Mouse (Mus musculus): ENCODE data around the gene D1Pas1. TPM values are rescaled to one million over a fixed set of nuclear protein-coding genes. Genes with fewer than 3 reads are reported as not detected.

The D1Pas1 gene
- polyA plus RNA-seq, 1 experiment from 2014 or later, result not detected

DNA sequence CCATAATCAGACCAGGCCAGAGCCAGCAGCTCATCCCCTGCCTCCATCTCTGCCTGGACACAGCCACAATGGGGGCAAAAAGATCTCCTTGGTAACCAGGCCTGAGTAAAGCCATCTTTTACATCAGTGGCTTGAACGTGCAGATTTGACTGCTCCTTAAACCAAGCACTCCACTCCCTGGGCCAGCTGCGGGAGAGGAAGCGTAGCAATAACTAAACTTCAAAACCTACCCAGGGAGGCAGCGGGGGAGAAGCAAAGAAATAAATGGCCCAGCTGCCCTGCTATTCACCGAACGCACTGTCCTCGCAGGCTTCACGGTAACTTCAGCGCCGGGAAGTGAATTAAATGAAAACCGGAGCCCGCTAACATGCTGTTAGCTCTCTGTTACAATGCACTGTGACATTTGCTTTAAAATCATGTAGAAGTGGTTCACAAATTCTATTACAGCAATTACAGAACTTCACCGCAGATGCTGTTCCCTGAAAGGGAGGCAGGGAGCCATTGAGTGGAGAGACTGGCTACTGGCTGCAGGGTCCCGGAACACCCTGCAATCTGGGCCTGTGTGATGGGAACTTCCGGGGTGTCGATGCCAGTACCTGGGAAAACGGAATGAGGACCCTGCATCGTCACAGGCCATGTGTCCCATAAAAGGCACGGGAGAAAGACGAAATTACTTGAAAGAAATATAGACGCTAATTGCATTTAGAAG is 30.5 kb downstream of the D1Pas1 start:
- Histone ChIP-seq H3K27ac (ENCODE audit: low read depth, low read length) (no peak overlapping the region), H3K4me1 (ENCODE audit: control insufficient read depth, insufficient read depth, low read length) (no peaks in the 10 kb centered on the region), H3K4me2 (replicated peaks; ENCODE audit: low read depth, low read length) (no peak overlapping the region), H3K4me3 (ENCODE audit: low read length) (no peak overlapping the region), H3K9ac (ENCODE audit: low read depth, low read length) (no peak overlapping the region), H3K36me3 (ENCODE audit: control insufficient read depth, insufficient read depth, low read length) (no peaks in the 10 kb centered on the region), H3K27me3 (ENCODE audit: control insufficient read depth, insufficient read depth, low read length) (no peaks in the 10 kb centered on the region), H3K9me3 (ENCODE audit: control insufficient read depth, low read length) (peaks cover 4% of the 10 kb centered on the region; the same call in 1 of the 2 replicates)
- WGBS, result 90% methylated on average over 21 of the region's 21 CpGs
- no peak for ATAC-seq (ENCODE audit: low FRiP score, low TSS enrichment)

DNA sequence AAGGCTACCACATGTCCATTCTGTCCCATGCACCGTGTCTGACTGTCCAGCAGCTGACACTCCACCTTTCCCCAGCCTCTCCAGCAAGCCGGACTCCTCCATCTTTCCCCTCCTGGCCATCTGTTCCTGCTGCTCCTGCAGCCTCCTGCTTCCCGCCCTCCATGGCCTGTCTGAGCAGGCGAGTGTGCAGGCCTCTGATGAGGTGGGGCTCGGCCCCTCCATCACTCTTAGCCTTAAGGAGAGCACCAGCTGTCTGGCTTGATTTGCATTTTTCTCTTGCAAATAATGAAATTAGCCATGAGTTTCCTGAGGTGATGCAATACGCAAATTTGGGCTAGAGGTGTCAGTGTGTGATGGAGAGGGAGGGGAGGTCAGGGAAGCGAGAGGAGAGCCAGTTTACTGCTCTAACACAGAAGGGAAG is 36.2 kb downstream of the D1Pas1 start:
- Histone ChIP-seq H3K9me3 (ENCODE audit: control insufficient read depth, low read length) (0 out of 2 replicates have a peak, but pooled peaks cover 3% of the 10 kb centered on the region), H3K27me3 (ENCODE audit: control insufficient read depth, insufficient read depth, low read length) (no peaks in the 10 kb centered on the region), H3K4me3 (ENCODE audit: low read length) (no peak overlapping the region), H3K9ac (ENCODE audit: low read depth, low read length) (no peak overlapping the region), H3K4me2 (replicated peaks; ENCODE audit: low read depth, low read length) (no peak overlapping the region), H3K36me3 (ENCODE audit: control insufficient read depth, insufficient read depth, low read length) (no peaks in the 10 kb centered on the region), H3K27ac (ENCODE audit: low read depth, low read length) (no peak overlapping the region), H3K4me1 (ENCODE audit: control insufficient read depth, insufficient read depth, low read length) (no peaks in the 10 kb centered on the region)
- no peak for ATAC-seq (ENCODE audit: low FRiP score, low TSS enrichment)
- 41% methylated on average over 7 of the region's 7 CpGs for WGBS

DNA sequence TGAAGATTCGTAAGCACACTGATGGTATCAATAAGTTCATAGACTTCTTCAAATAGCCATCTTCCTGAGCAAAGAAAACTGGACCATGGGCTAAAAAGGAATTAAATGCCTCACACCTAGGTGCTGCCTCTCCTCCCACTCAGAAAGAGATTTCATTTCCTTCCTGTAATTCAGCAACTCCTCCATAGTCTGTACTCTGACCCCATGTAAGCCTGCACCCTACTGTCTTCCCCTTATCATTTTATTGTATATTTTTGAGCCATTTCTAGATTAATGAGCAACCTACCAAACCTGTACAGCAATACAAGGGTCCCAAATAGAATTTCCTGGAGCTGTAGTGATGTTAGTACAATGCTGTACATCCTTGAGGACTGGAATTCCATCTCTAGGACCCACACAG is 37.1 kb downstream of the D1Pas1 start:
- H3K9ac ChIP-seq (ENCODE audit: low read depth, low read length), result no peak overlapping the region
- H3K4me2 ChIP-seq (replicated peaks; ENCODE audit: low read depth, low read length), result no peak overlapping the region
- WGBS, result 100% methylated on average over 1 of the region's 1 CpGs
- H3K27me3 ChIP-seq (ENCODE audit: control insufficient read depth, insufficient read depth, low read length), result no peaks in the 10 kb centered on the region
- H3K27ac ChIP-seq (ENCODE audit: low read depth, low read length), result no peak overlapping the region
- ATAC-seq (ENCODE audit: low FRiP score, low TSS enrichment), result no peak
- 0 out of 2 replicates have a peak, but pooled peaks cover 3% of the 10 kb centered on the region for H3K9me3 ChIP-seq (ENCODE audit: control insufficient read depth, low read length)
- H3K4me1 ChIP-seq (ENCODE audit: control insufficient read depth, insufficient read depth, low read length), result no peaks in the 10 kb centered on the region
- H3K4me3 ChIP-seq (ENCODE audit: low read length), result no peak overlapping the region
- no peaks in the 10 kb centered on the region for H3K36me3 ChIP-seq (ENCODE audit: control insufficient read depth, insufficient read depth, low read length)

DNA sequence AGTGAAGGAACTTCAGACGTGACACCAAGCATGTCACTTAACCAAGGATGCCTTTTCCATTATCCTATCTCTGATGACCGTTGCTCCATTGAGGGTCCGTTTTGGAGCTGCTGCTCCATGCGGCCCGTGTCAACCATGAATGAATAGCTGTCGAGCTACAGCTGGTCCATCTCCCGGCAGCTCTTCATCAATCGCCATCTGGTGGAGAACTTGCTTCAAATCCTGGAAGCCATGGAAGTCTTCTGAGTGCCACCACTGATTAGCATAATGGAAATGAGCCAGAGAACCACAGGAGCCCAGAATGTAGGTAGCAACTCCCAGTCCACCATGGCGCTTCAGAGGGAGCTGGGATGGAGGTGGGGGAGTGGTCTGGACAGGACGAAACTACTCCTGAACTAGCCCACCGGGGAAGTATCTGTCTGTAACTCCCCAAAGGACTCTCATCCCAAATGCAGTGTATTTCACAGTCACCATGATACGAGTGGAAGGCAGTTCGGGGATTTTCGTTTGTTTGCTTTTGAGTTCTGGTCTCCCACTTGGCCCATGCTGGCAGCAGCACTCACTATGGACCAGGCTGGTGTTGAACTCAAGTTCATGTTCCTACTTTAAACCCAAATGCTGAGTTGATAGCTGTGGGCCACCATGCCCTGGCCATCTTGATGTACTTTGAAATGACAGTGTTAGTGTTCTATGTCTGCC is 39.2 kb downstream of the D1Pas1 start:
- no peaks in the 10 kb centered on the region for H3K36me3 ChIP-seq (ENCODE audit: control insufficient read depth, insufficient read depth, low read length)
- no peaks in the 10 kb centered on the region for H3K4me1 ChIP-seq (ENCODE audit: control insufficient read depth, insufficient read depth, low read length)
- no peak for ATAC-seq (ENCODE audit: low FRiP score, low TSS enrichment)
- H3K9ac ChIP-seq (ENCODE audit: low read depth, low read length), result no peak overlapping the region
- H3K9me3 ChIP-seq (ENCODE audit: control insufficient read depth, low read length), result 0 out of 2 replicates have a peak, but pooled peaks cover under 1% of the 10 kb centered on the region
- H3K27me3 ChIP-seq (ENCODE audit: control insufficient read depth, insufficient read depth, low read length), result no peaks in the 10 kb centered on the region
- no peak overlapping the region for H3K4me3 ChIP-seq (ENCODE audit: low read length)
- no peak overlapping the region for H3K27ac ChIP-seq (ENCODE audit: low read depth, low read length)
- H3K4me2 ChIP-seq (replicated peaks; ENCODE audit: low read depth, low read length), result no peak overlapping the region
- WGBS, result 83% methylated on average over 14 of the region's 14 CpGs

DNA sequence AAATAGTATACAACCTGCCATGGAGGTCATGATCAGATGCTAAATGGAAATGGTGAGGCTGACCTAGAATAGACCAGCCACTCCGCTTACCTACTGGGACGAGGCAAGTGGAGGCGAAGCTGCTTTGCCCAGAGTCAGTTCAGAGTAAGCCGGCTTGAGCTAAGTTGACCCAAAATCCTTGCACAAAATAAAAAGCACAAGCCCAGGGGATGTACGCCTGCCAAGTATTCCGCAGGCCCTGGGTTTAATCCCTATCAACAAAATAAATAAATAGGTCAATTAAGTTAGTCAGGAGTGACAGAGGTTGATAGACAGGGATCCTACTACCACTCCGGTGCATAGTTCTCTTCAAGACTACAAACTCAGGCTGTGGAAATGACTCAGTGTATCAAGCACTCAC is 41.0 kb downstream of the D1Pas1 start:
- no peaks in the 10 kb centered on the region for H3K9me3 ChIP-seq (ENCODE audit: control insufficient read depth, low read length)
- H3K4me2 ChIP-seq (replicated peaks; ENCODE audit: low read depth, low read length), result no peak overlapping the region
- H3K4me3 ChIP-seq (ENCODE audit: low read length), result no peak overlapping the region
- no peak overlapping the region for H3K27ac ChIP-seq (ENCODE audit: low read depth, low read length)
- H3K9ac ChIP-seq (ENCODE audit: low read depth, low read length), result no peak overlapping the region
- H3K36me3 ChIP-seq (ENCODE audit: control insufficient read depth, insufficient read depth, low read length), result no peaks in the 10 kb centered on the region
- 94% methylated on average over 7 of the region's 7 CpGs for WGBS
- ATAC-seq (ENCODE audit: low FRiP score, low TSS enrichment), result no peak
- no peaks in the 10 kb centered on the region for H3K27me3 ChIP-seq (ENCODE audit: control insufficient read depth, insufficient read depth, low read length)
- no peaks in the 10 kb centered on the region for H3K4me1 ChIP-seq (ENCODE audit: control insufficient read depth, insufficient read depth, low read length)

DNA sequence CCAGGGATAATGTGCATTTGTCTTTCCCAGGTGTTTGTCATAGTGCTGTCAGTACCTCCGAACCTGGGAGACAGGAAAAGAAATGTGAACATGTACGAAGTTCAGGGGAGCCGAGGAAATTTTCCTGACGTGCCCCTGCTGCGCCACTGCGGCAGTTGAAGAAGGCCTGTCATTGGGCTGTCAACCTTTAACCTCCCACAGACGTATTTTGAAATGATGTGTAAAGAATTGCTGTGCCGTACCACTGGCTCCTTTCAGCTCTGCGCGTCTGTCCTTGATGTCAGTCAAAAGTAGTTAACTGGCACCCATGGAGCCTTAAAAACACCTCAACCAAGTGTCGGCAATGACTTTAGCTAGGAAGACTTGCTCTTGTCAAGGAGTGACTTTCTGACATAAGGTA is 42.9 kb downstream of the D1Pas1 start:
- no peak overlapping the region for H3K4me2 ChIP-seq (replicated peaks; ENCODE audit: low read depth, low read length)
- no peak overlapping the region for H3K27ac ChIP-seq (ENCODE audit: low read depth, low read length)
- no peaks in the 10 kb centered on the region for H3K36me3 ChIP-seq (ENCODE audit: control insufficient read depth, insufficient read depth, low read length)
- no peaks in the 10 kb centered on the region for H3K9me3 ChIP-seq (ENCODE audit: control insufficient read depth, low read length)
- H3K9ac ChIP-seq (ENCODE audit: low read depth, low read length), result no peak overlapping the region
- H3K4me1 ChIP-seq (ENCODE audit: control insufficient read depth, insufficient read depth, low read length), result no peaks in the 10 kb centered on the region
- ATAC-seq (ENCODE audit: low FRiP score, low TSS enrichment), result no peak
- 84% methylated on average over 11 of the region's 11 CpGs for WGBS
- no peak overlapping the region for H3K4me3 ChIP-seq (ENCODE audit: low read length)
- no peaks in the 10 kb centered on the region for H3K27me3 ChIP-seq (ENCODE audit: control insufficient read depth, insufficient read depth, low read length)

DNA sequence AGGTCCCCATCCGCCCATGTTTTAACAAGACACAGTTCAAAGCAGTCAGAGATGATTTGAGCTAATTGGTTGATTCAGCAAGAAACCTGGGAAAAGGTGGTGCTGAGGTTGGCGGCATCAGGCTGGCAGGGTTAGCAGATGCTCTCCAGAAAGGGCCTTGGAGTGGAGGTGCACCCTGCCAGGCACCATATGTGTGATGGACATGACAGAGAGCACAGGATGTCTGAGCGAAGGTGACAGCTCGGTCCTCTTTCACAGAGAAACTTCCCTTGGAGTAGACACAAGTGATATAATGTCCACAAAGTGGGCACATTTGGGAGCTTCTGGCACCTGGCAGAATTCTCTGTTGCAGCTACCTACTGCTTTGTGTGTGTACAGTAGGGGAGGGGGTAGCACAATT is 44.4 kb downstream of the D1Pas1 start:
- ATAC-seq (ENCODE audit: low FRiP score, low TSS enrichment), result no peak
- Histone ChIP-seq H3K27ac (ENCODE audit: low read depth, low read length) (no peak overlapping the region), H3K4me1 (ENCODE audit: control insufficient read depth, insufficient read depth, low read length) (0 out of 2 replicates have a peak, but pooled peaks cover 5% of the 10 kb centered on the region), H3K9ac (ENCODE audit: low read depth, low read length) (no peak overlapping the region), H3K4me3 (ENCODE audit: low read length) (no peak overlapping the region), H3K36me3 (ENCODE audit: control insufficient read depth, insufficient read depth, low read length) (no peaks in the 10 kb centered on the region), H3K4me2 (replicated peaks; ENCODE audit: low read depth, low read length) (no peak overlapping the region), H3K9me3 (ENCODE audit: control insufficient read depth, low read length) (no peaks in the 10 kb centered on the region), H3K27me3 (ENCODE audit: control insufficient read depth, insufficient read depth, low read length) (no peaks in the 10 kb centered on the region)
- 88% methylated on average over 4 of the region's 4 CpGs for WGBS

DNA sequence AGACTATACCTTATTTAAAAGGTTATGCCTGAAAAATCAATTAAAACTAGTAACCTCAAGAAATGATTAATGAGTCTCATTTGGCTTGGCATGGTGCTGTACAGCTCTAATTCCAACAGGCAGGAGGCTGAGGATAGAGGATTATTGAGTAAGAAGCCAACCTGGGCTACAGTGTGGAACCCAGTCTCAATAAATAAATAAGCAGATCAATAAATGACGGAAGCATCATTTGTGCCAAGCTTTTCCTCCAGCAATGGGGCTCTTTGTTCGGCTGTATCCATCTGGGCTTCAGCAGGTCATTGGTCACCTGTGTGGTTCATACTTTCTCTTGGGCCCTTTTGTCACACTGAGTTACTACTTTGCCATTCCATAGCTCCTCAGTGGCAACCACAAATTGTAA is 46.9 kb downstream of the D1Pas1 start:
- H3K9ac ChIP-seq (ENCODE audit: low read depth, low read length), result no peak overlapping the region
- no peak for ATAC-seq (ENCODE audit: low FRiP score, low TSS enrichment)
- H3K4me3 ChIP-seq (ENCODE audit: low read length), result no peak overlapping the region
- no peaks in the 10 kb centered on the region for H3K36me3 ChIP-seq (ENCODE audit: control insufficient read depth, insufficient read depth, low read length)
- 0 out of 2 replicates have a peak, but pooled peaks cover 5% of the 10 kb centered on the region for H3K4me1 ChIP-seq (ENCODE audit: control insufficient read depth, insufficient read depth, low read length)
- no peaks in the 10 kb centered on the region for H3K9me3 ChIP-seq (ENCODE audit: control insufficient read depth, low read length)
- no peak overlapping the region for H3K4me2 ChIP-seq (replicated peaks; ENCODE audit: low read depth, low read length)
- no peaks in the 10 kb centered on the region for H3K27me3 ChIP-seq (ENCODE audit: control insufficient read depth, insufficient read depth, low read length)
- no peak overlapping the region for H3K27ac ChIP-seq (ENCODE audit: low read depth, low read length)
- 87% methylated on average over 2 of the region's 2 CpGs for WGBS

DNA sequence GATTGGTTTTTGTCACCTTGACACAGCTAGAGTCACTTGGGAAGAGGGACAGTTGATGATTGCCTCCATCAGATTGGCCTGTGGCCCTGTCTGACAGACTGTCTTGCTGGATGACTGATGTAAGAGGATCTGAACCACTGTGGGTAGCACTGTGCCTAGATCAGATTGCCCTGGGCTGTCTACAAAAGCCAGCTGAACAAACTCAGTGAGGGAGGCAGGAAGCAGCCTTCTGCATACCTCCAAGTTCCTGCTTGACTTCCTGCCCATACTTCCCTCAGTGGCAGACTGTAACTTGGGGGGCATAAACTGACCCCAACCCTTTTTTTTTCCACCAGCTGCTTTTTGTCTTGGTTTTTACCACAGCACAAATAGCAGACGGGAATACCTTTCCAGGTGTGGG is 48.5 kb downstream of the D1Pas1 start:
- Histone ChIP-seq H3K27ac (ENCODE audit: low read depth, low read length) (no peak overlapping the region), H3K4me1 (ENCODE audit: control insufficient read depth, insufficient read depth, low read length) (0 out of 2 replicates have a peak, but pooled peaks cover 5% of the 10 kb centered on the region), H3K36me3 (ENCODE audit: control insufficient read depth, insufficient read depth, low read length) (no peaks in the 10 kb centered on the region), H3K4me2 (replicated peaks; ENCODE audit: low read depth, low read length) (no peak overlapping the region), H3K9ac (ENCODE audit: low read depth, low read length) (no peak overlapping the region), H3K9me3 (ENCODE audit: control insufficient read depth, low read length) (no peaks in the 10 kb centered on the region), H3K27me3 (ENCODE audit: control insufficient read depth, insufficient read depth, low read length) (no peaks in the 10 kb centered on the region), H3K4me3 (ENCODE audit: low read length) (no peak overlapping the region)
- ATAC-seq (ENCODE audit: low FRiP score, low TSS enrichment), result no peak
- WGBS, result 68% methylated on average over 1 of the region's 1 CpGs

Data from kidney, embryonic 14.5 days (tissue).